Mouse (Mus musculus) liver, adult 2 months (tissue): ENCODE measurements around the gene Limd2.
"Not testable (repeated sequence)": the region's sequence is repeated elsewhere in the genome, so short reads cannot be mapped to it uniquely, and the experiment has no call there.

Source experiments
- CTCF ChIP-seq: fragments of 200-500 bp; IDR thresholded peaks from 2 replicates; pipeline ENCODE4 v1.5.1; 2011; ENCODE audit warnings: low read depth, low read length, control low read depth
- POLR2A ChIP-seq: fragments of 200-500 bp; IDR thresholded peaks from 2 replicates; pipeline ENCODE4 v1.6.1; 2011; ENCODE audit warnings: low read length, control low read depth; ENCODE audit not compliant: insufficient read depth; ENCODE audit errors: extremely low read depth

DNA sequence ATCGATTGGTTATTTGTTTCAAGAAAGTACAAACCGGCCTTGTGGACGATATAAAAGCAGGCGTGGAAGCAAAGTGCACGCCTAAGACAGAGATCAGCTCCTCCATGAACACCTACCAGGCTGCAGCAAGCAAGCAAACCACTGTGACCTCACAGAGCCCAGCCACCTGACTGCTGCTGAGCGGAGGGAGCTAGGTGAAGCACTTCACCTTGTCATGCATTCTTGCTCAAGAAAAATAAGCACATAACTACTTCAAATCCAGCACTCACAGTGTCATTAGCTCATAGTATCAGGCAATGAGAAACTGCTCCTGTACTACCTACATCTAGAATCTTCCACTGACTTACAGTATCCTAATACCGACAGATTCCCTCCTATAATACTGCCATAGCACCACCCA lies 39.3 kb upstream of the Limd2 start:
- TF ChIP-seq POLR2A, CTCF: not testable (repeated sequence)
